Mouse (Mus musculus) cortical plate, adult 2 months (tissue): ENCODE measurements at regions not wholly inside any gene's neighbourhood (a gene's known extent, or its start where the extent isn't known, plus 50 kb on each side); places are given as distances from the start of the nearest gene placed in this dataset.

ENCODE experiments used
- H3K27ac ChIP-seq: fragments of 200-500 bp; 2 replicates; pipeline ENCODE4 v1.5.1; 2012; ENCODE audit warnings: low read length, control low read depth, inconsistent platforms; ENCODE audit not compliant: insufficient read depth
- H3K4me1 ChIP-seq: fragments of 200-500 bp; 2 replicates; pipeline ENCODE4 v1.6.1; 2011; ENCODE audit warnings: low read length; ENCODE audit not compliant: control insufficient read depth, insufficient read depth
- H3K4me3 ChIP-seq: fragments of 200-500 bp; 2 replicates; pipeline ENCODE4 v1.5.1; 2011; ENCODE audit warnings: mild to moderate bottlenecking, low read length, control low read depth; ENCODE audit not compliant: insufficient read depth
- CTCF ChIP-seq: fragments of 200-500 bp; IDR thresholded peaks from 2 replicates; pipeline ENCODE4 v1.5.1; 2011; ENCODE audit warnings: mild to moderate bottlenecking, control low read depth, low read length; ENCODE audit not compliant: insufficient read depth; ENCODE audit errors: extremely low read depth
- POLR2A ChIP-seq: fragments of 200-500 bp; IDR thresholded peaks from 2 replicates; pipeline ENCODE4 v1.6.1; 2011; ENCODE audit warnings: mild to moderate bottlenecking, low read length, control low read depth; ENCODE audit not compliant: insufficient read depth; ENCODE audit errors: extremely low read depth

DNA sequence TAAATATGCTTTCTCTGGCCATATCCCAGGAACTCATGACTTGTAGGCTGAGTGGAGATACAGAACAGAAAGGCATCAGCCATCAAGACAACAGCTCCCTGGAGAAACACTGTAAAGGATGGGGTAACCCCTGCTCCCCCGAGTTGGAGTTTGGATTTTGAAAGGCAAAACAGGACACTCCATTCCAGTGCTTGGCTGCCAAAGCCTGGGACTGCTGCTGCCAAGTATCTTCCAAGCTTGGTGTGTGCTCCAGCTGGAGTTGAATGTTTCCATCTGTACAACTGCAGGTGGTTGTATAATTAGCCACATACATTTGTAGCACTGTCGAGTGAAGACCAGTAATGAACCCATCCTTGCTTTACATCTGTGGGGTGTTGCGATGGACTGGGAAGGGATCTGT lies 62.1 kb downstream of the 4933412E24Rik start:
- TF ChIP-seq POLR2A (no peak), CTCF (no peak)
- no peak overlapping the region for H3K27ac ChIP-seq
- H3K4me1 ChIP-seq, result no peaks in the 10 kb centered on the region
- H3K4me3 ChIP-seq, result no peak overlapping the region

- Histone ChIP-seq H3K4me1 (no peaks in the 10 kb centered on the region), H3K27ac (no peak overlapping the region), H3K4me3 (no peak overlapping the region)
- no peak for TF ChIP-seq POLR2A
- no peak for TF ChIP-seq CTCF
Measured at GRCm38 (mm10) chr15:59953857-59954256, 62.6 kb downstream of the 4933412E24Rik start.

DNA sequence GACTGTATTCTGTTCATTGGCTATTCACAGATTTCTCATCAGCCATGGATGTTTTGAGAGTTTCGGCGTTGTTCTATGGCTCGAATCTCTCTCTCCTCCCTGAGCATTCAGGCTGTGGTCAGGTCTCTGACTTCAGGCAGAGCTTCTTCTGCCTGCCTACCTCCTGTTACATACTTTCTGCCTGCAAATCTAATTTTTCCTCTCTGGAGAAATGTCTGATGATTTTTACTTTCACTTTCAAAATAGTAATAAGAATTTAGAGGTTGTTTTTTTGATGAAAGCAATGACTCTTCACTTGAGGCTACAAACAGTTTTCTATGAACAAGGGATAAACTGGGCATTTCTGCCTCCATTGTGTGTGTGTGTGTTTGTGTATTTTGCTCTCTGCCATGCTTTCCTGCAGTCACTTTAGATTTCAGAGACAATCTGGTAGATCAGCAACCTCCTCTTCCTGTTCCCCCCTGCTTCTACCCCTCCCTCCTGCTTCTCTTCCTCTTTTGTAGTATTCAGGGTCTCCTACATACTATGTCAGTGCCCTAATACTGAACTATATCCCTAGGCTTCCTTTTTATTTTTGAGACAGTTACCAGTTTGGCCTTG lies 65.7 kb downstream of the 4933412E24Rik start:
- no peak overlapping the region for H3K27ac ChIP-seq
- H3K4me3 ChIP-seq, result no peak overlapping the region
- no peak for TF ChIP-seq CTCF
- no peak for TF ChIP-seq POLR2A
- H3K4me1 ChIP-seq, result no peaks in the 10 kb centered on the region

- TF ChIP-seq CTCF (no peak), POLR2A (no peak)
- H3K4me3 ChIP-seq, result no peak overlapping the region
- H3K4me1 ChIP-seq, result no peaks in the 10 kb centered on the region
- H3K27ac ChIP-seq, result no peak overlapping the region
Measured at GRCm38 (mm10) chr15:59945208-59945607, 71.2 kb downstream of the 4933412E24Rik start.

DNA sequence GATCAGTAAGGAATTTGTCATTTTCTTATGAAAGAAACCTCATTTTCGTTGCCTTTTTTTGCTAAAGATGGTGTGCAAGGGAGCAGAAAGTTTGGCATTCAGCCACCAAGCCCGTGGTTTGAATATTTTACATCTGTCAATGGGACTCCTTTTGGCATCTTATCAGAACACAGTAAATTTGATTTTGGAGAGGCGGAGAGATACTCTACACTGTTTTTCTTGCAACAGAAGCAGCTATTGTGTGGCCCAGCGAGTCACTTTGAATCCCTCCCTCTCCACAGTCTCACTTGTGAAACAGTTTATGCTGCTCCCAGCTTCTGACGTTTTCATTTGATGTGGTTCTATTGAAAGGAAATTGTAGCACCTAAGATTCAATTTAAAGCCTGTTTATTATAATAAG lies 79.9 kb downstream of the 4933412E24Rik start:
- no peaks in the 10 kb centered on the region for H3K4me1 ChIP-seq
- no peak overlapping the region for H3K27ac ChIP-seq
- TF ChIP-seq CTCF, result no peak
- no peak for TF ChIP-seq POLR2A
- no peak overlapping the region for H3K4me3 ChIP-seq

DNA sequence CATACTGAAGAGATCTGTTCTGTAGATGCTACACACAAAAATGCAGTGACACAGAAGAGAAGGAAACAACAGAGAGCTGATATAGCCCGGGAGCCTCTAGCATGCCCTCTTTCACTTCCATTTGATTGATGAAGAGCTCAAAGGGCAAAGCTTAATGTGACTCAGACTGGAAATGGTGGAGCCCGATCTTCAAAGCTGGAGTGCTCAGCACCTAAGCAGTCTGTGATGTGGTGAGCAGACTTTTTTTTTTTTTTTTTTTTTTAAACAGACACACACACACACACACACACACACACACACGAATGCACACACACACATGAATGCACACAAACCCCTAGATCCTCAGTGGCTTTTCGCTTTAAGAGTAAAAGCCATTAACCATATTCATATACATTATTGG lies 102.6 kb downstream of the 4933412E24Rik start:
- H3K27ac ChIP-seq, result no peak overlapping the region
- H3K4me3 ChIP-seq, result no peak overlapping the region
- TF ChIP-seq CTCF (no peak), POLR2A (no peak)
- H3K4me1 ChIP-seq, result no peaks in the 10 kb centered on the region

GRCm38 (mm10) chr15:59908300-59908699 lies 108.1 kb downstream of the 4933412E24Rik start:
- no peak for TF ChIP-seq POLR2A
- no peak for TF ChIP-seq CTCF

DNA sequence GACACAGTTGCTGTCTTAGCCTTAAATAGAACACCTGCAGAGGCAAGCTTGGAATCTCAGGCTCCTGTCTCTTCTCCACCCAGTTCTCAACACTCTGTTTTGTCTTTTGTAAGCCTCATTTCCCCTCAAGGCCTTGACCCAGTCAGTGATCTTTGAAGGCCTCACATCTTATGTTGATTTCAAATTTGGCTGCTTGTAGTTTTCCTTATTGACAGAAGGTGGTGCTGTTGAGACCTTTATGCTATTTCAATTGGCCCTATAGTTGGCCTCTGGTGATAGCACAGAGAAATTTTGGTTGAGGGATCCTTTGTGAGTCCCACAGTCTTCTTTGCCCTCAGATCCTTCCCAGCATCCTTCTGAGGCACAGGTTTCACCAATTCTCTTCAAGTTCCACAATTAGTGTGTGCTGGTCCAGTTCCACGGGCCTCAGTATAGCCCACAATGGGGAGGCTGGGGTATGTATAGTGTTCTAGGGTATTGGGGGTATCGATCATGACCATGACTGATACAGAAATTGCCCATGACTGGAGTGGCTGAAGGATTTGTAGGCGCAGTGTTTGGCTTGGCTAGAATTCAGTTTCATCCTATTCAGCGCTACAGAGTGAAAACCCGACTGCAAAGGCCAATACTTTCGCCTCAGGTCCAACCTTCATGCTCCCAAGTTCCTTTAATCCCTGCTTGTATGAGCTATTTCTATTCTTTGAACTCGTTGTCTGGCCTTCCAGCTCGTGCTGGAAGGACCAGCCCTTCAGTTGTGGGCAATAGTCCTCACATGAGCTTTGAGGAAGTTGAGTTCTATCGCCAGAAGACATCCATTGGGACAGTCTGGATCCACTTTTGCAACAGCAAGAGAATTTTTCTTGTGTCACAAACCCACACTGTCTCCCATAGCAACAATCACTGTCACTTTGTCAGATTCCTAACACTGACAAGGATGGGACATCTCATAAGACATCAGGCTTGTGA lies 110.3 kb downstream of the 4933412E24Rik start:
- no peak overlapping the region for H3K4me3 ChIP-seq
- no peaks in the 10 kb centered on the region for H3K4me1 ChIP-seq
- TF ChIP-seq CTCF, result peak; percentile 37; the same call in 1 of the 2 replicates
- no peak for TF ChIP-seq POLR2A
- H3K27ac ChIP-seq, result no peak overlapping the region

More at GRCm38 (mm10) chr15:59908300-59908699, 108.1 kb downstream of the 4933412E24Rik start:
- H3K4me3 ChIP-seq, result no peak overlapping the region
- no peak overlapping the region for H3K27ac ChIP-seq
- no peaks in the 10 kb centered on the region for H3K4me1 ChIP-seq

DNA sequence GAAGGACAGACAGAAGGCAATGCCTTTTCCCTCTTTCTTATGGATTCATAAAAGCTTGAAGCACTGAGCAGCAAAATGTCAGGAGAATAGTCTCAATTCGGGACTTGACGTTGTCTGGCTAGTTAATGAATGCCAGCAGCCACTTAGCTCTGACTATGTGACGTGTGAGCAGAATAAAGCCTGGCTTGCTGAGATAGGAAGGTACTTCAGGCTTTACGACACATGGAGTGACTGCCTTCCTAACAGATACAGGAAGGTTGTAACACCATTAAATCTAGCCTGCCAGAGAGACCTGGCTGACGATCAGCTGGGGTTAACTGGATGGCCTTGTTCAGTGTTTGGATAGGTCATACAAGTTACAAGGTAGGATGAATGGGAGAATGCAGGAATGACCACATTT lies 111.7 kb downstream of the 4933412E24Rik start:
- H3K4me1 ChIP-seq, result no peaks in the 10 kb centered on the region
- no peak overlapping the region for H3K27ac ChIP-seq
- no peak for TF ChIP-seq POLR2A
- TF ChIP-seq CTCF, result no peak

More for the DNA sequence above, 111.7 kb downstream of the 4933412E24Rik start:
- no peak overlapping the region for H3K4me3 ChIP-seq
